Mouse (Mus musculus): Measurements from ENCODE around the gene Anks1. TPM values are rescaled to one million over a fixed set of nuclear protein-coding genes. Genes with fewer than 3 reads are reported as not detected.

The Anks1 gene
- total RNA-seq, 1 experiment = 20.9 TPM

DNA sequence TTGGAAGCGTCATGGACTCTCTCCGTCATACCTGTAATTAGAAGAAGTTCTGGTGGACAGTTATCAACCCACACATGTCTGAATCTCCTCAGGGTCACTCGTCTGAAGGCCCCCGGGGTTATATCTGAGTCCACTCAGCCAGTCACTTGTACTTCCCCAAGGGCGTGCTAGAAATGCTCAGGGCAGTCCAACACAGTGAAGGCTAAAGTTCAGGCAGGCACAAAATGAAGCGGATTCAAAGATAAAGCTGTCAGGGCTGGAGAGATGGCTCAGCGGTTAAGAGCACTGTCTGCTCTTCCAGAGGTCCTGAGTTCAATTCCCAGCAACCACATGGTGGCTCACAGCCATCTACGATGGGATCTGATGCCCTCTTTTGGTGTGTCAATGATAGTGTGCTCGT lies 168.9 kb downstream of the Anks1 start:
- in situ Hi-C loops (cut with MboI; ENCODE audit: low sequenced_read_pairs in 2 of 2, unreplicated experiment in 2 of 2) = no loop called here
- no peak overlapping the region for H3K27ac ChIP-seq (ENCODE audit: insufficient read depth, low read depth, low read length, poor library complexity, severe bottlenecking)
- no peak for DNase-seq (ENCODE audit: low read depth, low spot score)
- TF ChIP-seq MAFK (IDR thresholded peaks at IDR 0.05; ENCODE audit: insufficient read depth, low read depth, low read length) = no peak
- no peak for TF ChIP-seq CHD2 (IDR thresholded peaks at IDR 0.05; ENCODE audit: low read depth, low read length)
- TF ChIP-seq ZNF384 (IDR thresholded peaks at IDR 0.05; ENCODE audit: low read depth, low read length) = no peak
- TF ChIP-seq HCFC1 (IDR thresholded peaks at IDR 0.05; ENCODE audit: borderline replicate concordance, insufficient read depth, low read length) = no peak
- no peak for TF ChIP-seq ZC3H11A (IDR thresholded peaks at IDR 0.05; ENCODE audit: borderline replicate concordance, low read depth, low read length)
- no peaks in the 10 kb centered on the region for H3K36me3 ChIP-seq (ENCODE audit: control insufficient read depth, insufficient read depth, low read length, poor library complexity, severe bottlenecking)
- H3K4me3 ChIP-seq (ENCODE audit: insufficient read depth in 1 of 2, low read depth in 1 of 2, low read length in 2 of 2, poor library complexity in 1 of 2, severe bottlenecking in 1 of 2) = no peak overlapping the region
- no peak overlapping the region for H3K9ac ChIP-seq (ENCODE audit: insufficient read depth, low read depth, low read length, poor library complexity, severe bottlenecking)
- H3K9me3 ChIP-seq (ENCODE audit: control insufficient read depth, insufficient read depth, low read depth, low read length) = no peaks in the 10 kb centered on the region
- peaks cover 0 to 10% of the 10 kb centered on the region in 2 experiments; a peak in 2 of 4 replicates for H3K4me1 ChIP-seq (ENCODE audit: control insufficient read depth in 2 of 2, insufficient read depth in 2 of 2, low read length in 2 of 2, poor library complexity in 1 of 2)

DNA sequence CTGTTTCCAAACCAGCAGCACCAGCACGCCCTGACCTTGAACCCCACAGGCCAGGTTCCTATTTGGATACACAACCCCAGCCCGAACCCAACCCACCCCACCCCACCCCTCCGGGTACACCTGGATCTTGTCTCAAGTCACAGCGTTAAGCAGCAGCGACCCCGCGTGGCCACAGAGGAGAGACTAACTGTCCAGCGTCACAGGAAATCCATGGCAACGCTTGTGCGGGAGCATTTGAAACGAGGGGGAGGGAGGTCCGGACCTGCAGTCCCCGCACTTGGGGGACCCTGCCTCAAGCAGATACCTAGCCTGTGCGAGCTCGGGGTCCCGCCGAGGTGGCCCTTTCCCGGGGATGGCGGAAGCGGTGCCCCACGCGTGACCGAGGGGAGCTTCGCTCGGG lies 170.5 kb downstream of the Anks1 start:
- Histone ChIP-seq H3K4me3 (ENCODE audit: insufficient read depth in 1 of 2, low read depth in 1 of 2, low read length in 2 of 2, poor library complexity in 1 of 2, severe bottlenecking in 1 of 2) (peak overlapping the region; percentile 75 to 85), H3K27ac (ENCODE audit: insufficient read depth, low read depth, low read length, poor library complexity, severe bottlenecking) (peak overlapping the region; percentile 61), H3K9ac (ENCODE audit: insufficient read depth, low read depth, low read length, poor library complexity, severe bottlenecking) (peak overlapping the region; percentile 82), H3K36me3 (ENCODE audit: control insufficient read depth, insufficient read depth, low read length, poor library complexity, severe bottlenecking) (no peaks in the 10 kb centered on the region), H3K9me3 (ENCODE audit: control insufficient read depth, insufficient read depth, low read depth, low read length) (no peaks in the 10 kb centered on the region), H3K4me1 (ENCODE audit: control insufficient read depth in 2 of 2, insufficient read depth in 2 of 2, low read length in 2 of 2, poor library complexity in 1 of 2) (peaks cover 0 to 20% of the 10 kb centered on the region in 2 experiments; a peak in 3 of 4 replicates)
- peak; percentile 99 for DNase-seq (ENCODE audit: low read depth, low spot score)
- in situ Hi-C loops (cut with MboI; ENCODE audit: low sequenced_read_pairs in 2 of 2, unreplicated experiment in 2 of 2) = no loop called here
- TF ChIP-seq CHD2 (IDR thresholded peaks at IDR 0.05; ENCODE audit: low read depth, low read length) = no peak
- TF ChIP-seq ZNF384 (IDR thresholded peaks at IDR 0.05; ENCODE audit: low read depth, low read length) = peak; percentile 28; the same call in 1 of the 2 replicates
- no peak for TF ChIP-seq HCFC1 (IDR thresholded peaks at IDR 0.05; ENCODE audit: borderline replicate concordance, insufficient read depth, low read length)
- no peak for TF ChIP-seq MAFK (IDR thresholded peaks at IDR 0.05; ENCODE audit: insufficient read depth, low read depth, low read length)
- TF ChIP-seq ZC3H11A (IDR thresholded peaks at IDR 0.05; ENCODE audit: borderline replicate concordance, low read depth, low read length) = peak; percentile 56; the same call in 1 of the 2 replicates

DNA sequence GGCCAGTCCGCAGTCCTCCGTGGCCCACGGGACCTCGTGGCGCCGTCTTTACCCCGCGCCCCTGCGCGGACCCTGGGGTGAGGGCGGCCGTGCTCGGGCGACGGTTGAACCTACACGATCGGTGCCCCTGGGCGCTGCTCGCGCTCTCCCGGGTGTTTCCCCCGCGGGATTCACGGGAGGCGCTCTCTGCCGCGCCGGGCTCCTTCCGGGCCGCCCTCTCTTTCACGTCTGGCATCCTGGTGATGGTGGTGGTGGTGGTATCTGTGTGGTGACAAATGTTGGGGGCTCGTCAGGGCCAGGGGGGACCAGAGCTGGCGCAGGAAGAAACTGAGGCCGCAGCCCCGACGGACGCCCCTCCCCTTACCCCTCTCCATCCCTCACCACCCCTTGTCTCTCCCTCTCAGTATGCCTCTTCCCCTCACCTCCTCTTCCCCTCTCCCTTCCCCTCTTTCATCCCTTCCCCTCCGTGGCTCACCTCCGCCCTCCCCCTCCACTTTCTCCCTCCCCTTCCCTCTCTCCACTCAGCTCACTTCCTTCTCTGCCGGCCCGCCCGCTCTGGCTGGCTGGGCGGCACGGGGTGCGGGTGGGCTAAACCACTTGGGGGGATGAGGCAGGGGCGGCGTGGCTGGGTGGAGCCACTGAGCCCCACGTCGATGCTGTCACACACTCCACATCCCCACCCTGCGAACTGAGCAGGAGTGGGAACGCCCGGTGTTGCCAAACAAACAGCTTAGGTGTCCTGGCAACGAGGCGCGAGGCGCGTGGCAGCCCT lies 171.1 kb downstream of the Anks1 start, which contains the start of gene Tcp11:
Tcp11 (minus strand) TSS at position 595 of the 772 bp plus-strand sequence.
- Histone ChIP-seq H3K9ac (ENCODE audit: insufficient read depth, low read depth, low read length, poor library complexity, severe bottlenecking) (peak within 1 kb of the TSS; percentile 82), H3K4me3 (ENCODE audit: insufficient read depth in 1 of 2, low read depth in 1 of 2, low read length in 2 of 2, poor library complexity in 1 of 2, severe bottlenecking in 1 of 2) (peak within 1 kb of the TSS; percentile 75 to 85), H3K4me1 (ENCODE audit: control insufficient read depth in 2 of 2, insufficient read depth in 2 of 2, low read length in 2 of 2, poor library complexity in 1 of 2) (peaks cover 0 to 20% of the 10 kb centered on the region in 2 experiments; a peak in 3 of 4 replicates), H3K36me3 (ENCODE audit: control insufficient read depth, insufficient read depth, low read length, poor library complexity, severe bottlenecking) (no peaks in the 10 kb centered on the region), H3K9me3 (ENCODE audit: control insufficient read depth, insufficient read depth, low read depth, low read length) (no peaks in the 10 kb centered on the region), H3K27ac (ENCODE audit: insufficient read depth, low read depth, low read length, poor library complexity, severe bottlenecking) (peak within 1 kb of the TSS; percentile 80)
- no peak for TF ChIP-seq MAFK (IDR thresholded peaks at IDR 0.05; ENCODE audit: insufficient read depth, low read depth, low read length)
- no peak for TF ChIP-seq CHD2 (IDR thresholded peaks at IDR 0.05; ENCODE audit: low read depth, low read length)
- TF ChIP-seq HCFC1 (IDR thresholded peaks at IDR 0.05; ENCODE audit: borderline replicate concordance, insufficient read depth, low read length) = 0 out of 2 replicates have a peak, but pooled peaks have one; percentile 53
- peak; percentile 88 for DNase-seq (ENCODE audit: low read depth, low spot score)
- in situ Hi-C loops (cut with MboI; ENCODE audit: low sequenced_read_pairs in 2 of 2, unreplicated experiment in 2 of 2) = no loop called here

GRCm38 (mm10) chr17:28080817-28081165 lies 171.7 kb downstream of the Anks1 start:
- H3K9me3 ChIP-seq (ENCODE audit: control insufficient read depth, insufficient read depth, low read depth, low read length) = no peaks in the 10 kb centered on the region
- H3K36me3 ChIP-seq (ENCODE audit: control insufficient read depth, insufficient read depth, low read length, poor library complexity, severe bottlenecking) = no peaks in the 10 kb centered on the region
- in situ Hi-C loops (cut with MboI; ENCODE audit: low sequenced_read_pairs in 2 of 2, unreplicated experiment in 2 of 2) = no loop called here
- DNase-seq (ENCODE audit: low read depth, low spot score) = no peak
- H3K4me3 ChIP-seq (ENCODE audit: insufficient read depth in 1 of 2, low read depth in 1 of 2, low read length in 2 of 2, poor library complexity in 1 of 2, severe bottlenecking in 1 of 2) = peak overlapping the region; percentile 25 to 85; a peak in 3 of 4 replicates
- H3K27ac ChIP-seq (ENCODE audit: insufficient read depth, low read depth, low read length, poor library complexity, severe bottlenecking) = peak overlapping the region; percentile 80
- TF ChIP-seq CHD2 (IDR thresholded peaks at IDR 0.05; ENCODE audit: low read depth, low read length) (no peak), ZNF384 (IDR thresholded peaks at IDR 0.05; ENCODE audit: low read depth, low read length) (no peak), HCFC1 (IDR thresholded peaks at IDR 0.05; ENCODE audit: borderline replicate concordance, insufficient read depth, low read length) (no peak), MAFK (IDR thresholded peaks at IDR 0.05; ENCODE audit: insufficient read depth, low read depth, low read length) (no peak), ZC3H11A (IDR thresholded peaks at IDR 0.05; ENCODE audit: borderline replicate concordance, low read depth, low read length) (no peak)
- peaks cover 0 to 20% of the 10 kb centered on the region in 2 experiments; a peak in 3 of 4 replicates for H3K4me1 ChIP-seq (ENCODE audit: control insufficient read depth in 2 of 2, insufficient read depth in 2 of 2, low read length in 2 of 2, poor library complexity in 1 of 2)
- H3K9ac ChIP-seq (ENCODE audit: insufficient read depth, low read depth, low read length, poor library complexity, severe bottlenecking) = peak overlapping the region; percentile 82
